Mouse (Mus musculus) liver, embryonic 14 days (tissue): ENCODE measurements around the gene Sugp1. TPM values are rescaled to one million over a fixed set of nuclear protein-coding genes. Genes with fewer than 3 reads are reported as not detected.

ENCODE experiments used
- polyA plus RNA-seq: library from polyadenylated mRNA; depleted of rRNA; stranded (reverse); fragments of >200 nt; gene quantifications from 2 replicates; pipeline ENCODE4 v1.2.3, GENCODE M21; 2012; rRNA removed

Gene Sugp1
- polyA plus RNA-seq: 6.5 and 7.2 TPM in 2 replicates

DNA sequence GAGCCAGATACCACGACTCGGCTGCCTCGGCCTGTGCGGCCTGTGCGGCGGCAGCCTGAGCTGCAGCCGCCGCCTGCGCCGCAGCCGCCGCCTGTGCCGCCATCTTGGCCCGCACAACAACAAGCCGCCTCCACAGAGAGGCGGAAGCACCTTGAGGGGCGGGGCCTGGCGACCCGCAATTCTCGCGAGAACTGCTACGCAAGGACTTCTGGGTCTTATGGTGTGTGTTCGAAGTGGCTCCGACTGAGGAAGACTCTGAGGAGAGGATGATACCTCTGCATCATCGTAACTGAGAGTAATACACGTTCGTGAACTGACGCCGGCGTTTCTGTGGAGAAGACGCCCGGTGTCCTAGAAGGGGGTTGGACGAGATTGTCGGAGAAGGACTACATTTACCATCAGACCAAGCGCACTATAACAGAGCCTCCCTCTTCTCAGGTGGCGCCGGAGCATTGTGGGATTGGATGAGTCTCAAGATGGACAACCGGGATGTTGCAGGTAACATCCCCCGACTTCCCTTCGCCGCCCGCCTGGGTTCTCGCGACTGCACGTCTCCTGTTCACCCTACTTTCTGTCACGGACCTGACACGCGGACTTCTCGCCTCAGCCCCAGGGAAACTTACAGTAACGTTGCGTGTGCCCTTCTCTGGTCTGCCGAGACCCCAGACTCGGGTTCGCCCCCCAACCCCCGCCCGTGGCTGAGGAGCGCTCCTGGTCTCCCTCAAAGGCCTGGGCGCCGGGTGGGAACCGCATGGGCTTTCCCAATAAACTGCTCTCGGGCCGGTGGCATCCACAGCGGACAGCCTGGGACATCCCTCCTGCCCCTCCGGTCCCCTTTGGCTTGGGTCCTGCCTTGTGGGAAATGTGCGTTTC is at the start of gene Sugp1, which contains the start of gene Mau2:
Gene Sugp1, plus strand, starts transcription at position 231 of the 873 bp plus-strand sequence.
Gene Mau2, minus strand, starts transcription at position 152 of the 873 bp plus-strand sequence.

DNA sequence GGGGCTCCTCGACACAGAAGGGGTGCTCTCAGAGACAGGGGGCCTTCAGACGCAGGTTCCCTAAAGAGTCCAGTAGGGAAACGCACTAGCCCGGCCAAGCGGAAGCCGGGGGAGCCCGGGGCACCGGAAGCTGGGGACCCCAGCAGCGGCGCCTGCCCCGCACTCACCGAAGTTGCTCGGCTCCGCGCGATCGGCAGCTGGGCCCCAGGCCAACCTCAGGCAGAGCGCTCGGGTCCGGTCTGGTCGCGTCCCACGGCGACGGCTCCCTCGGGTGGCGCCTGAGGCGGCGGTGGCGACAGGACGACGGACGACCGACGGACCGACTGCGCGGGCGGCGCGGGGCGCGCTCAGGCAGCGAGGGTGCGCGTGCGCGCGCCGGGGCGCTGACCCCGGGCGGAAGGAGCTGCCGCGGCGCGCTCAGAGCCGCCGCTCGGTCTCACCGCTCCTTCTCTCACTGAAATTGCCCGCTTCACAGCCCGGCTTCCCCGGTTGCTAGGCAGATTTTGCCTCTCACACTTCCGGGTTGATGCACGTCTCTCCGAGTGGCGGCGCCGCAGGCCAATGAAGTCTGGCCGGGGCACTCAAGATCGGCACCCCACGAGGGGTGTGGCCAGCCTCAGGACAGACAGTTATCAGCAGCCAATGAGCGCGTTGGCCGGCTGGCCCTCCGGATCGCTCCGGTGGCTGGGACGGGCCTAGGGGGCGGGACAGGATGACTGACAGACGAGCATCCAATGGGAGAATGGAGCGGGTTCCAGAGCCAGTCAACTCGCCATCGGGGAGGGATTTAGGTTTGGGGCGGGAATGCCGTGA is 46.6 kb upstream of the Sugp1 start, which contains the start of gene Gatad2a:
Gene Gatad2a, minus strand, starts transcription at position 609 of the 813 bp plus-strand sequence.

DNA sequence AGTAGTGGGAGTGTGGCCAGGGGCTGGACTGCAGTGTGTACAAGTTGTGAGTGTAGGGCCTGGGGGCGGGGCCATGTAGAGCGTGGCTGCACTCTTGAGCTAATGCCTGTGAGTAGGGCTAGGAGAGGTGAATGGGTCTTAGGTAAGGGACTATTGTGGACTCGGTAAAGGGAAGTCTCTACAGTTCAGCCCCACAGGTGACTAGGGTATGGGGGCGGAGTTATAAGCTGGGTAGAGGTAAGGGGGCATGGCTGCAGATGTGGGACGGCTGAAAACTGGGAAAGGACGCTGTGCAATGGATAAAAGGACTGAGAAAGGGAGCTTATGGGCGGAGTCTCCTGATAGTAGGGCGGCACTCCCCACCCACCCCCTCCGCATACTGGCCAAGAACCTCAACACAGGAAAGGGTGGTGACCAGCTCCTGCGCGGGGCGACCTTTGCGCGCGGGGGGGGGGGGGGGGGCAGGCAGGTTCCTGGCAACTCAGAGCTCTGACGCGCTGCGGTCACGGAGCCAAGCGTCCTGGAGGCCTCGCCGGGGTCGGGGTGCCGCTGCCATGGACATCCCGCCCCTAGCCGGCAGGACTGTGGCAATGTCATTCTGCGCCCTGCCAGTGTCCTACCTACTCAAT is 29.9 kb downstream of the Sugp1 start, which contains the start of gene Tm6sf2:
Gene Tm6sf2, plus strand, starts transcription at position 484 of the 629 bp plus-strand sequence.

DNA sequence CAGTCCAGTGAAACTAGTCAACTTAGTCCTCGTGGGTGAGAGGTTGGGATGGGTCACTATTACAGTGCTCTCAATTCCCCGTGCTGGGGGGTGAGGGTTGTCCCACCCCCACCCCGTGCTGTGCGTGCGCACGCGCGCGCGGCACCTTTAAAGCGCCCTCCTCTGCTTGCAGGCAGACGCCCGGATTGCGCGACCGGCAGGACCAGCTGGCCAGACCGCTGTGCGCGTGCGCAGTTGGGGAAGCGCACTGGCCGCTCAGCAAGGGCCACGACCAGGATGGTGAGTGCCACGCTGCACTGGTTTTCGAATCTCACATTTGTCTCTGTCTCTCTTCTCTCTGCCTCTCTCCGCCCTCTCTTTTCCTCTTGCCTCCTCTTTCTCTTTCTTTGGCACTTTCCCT is 40.7 kb downstream of the Sugp1 start, which contains the start of gene Hapln4:
Gene Hapln4, plus strand, starts transcription at position 173 of the 400 bp plus-strand sequence.

DNA sequence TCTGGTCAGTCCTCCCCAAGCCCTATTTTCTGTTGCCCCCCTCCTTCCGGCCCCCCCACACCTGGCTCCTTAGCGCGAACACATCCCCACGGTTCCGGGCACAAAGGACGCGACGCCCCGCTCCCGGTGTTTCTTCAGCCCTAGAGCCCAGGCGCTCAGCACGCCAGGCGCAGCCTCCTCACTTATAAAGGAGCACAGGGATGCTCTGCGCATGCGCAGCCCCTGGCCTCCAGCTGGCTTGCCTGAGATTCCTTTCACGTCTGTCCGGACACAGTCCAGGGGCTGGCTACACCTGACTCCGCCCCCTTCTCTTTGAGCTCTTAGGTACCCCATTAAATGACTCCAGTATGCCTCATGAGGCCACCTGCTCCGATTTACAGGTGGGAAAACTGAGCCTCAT is 78.1 kb downstream of the Sugp1 start, which contains the start of gene Ncan:
Gene Ncan, minus strand, starts transcription at position 207 of the 400 bp plus-strand sequence.

Other genes with a start within 250 kb of the Sugp1 start
- gene Gmip, start 234.1 kb upstream of the Sugp1 start, polyA plus RNA-seq: 5.0 and 6.7 TPM in 2 replicates
- 0.29 and 0.47 TPM in 2 replicates for gene Lpar2, start 220.4 kb upstream of the Sugp1 start, polyA plus RNA-seq
- 2.3 and 2.6 TPM in 2 replicates for gene Pbx4, start 210.3 kb upstream of the Sugp1 start, polyA plus RNA-seq
- gene Cilp2, start 155.1 kb upstream of the Sugp1 start, polyA plus RNA-seq: 0.02 and 0.03 TPM in 2 replicates
- 0.25 and 0.47 TPM in 2 replicates for gene Tssk6, start 140.6 kb upstream of the Sugp1 start, polyA plus RNA-seq
- gene Ndufa13, start 140.3 kb upstream of the Sugp1 start, polyA plus RNA-seq: 46.0 and 50.1 TPM in 2 replicates
- 0.27 and 0.41 TPM in 2 replicates for gene Yjefn3, start 140.1 kb upstream of the Sugp1 start, polyA plus RNA-seq
- gene Gatad2a, start 46.4 kb upstream of the Sugp1 start, polyA plus RNA-seq: 17.5 and 20.3 TPM in 2 replicates
- gene Mau2, start 79 bp upstream of the Sugp1 start, polyA plus RNA-seq: 17.2 and 19.6 TPM in 2 replicates
- gene Tm6sf2, start 30.1 kb downstream of the Sugp1 start, polyA plus RNA-seq: 1.1 and 1.2 TPM in 2 replicates
- 0.05 TPM in 2 replicates for gene Hapln4, start 40.6 kb downstream of the Sugp1 start, polyA plus RNA-seq
- gene Ncan, start 78.1 kb downstream of the Sugp1 start, polyA plus RNA-seq: 0.02 TPM in 1 of 2 replicates, not detected in the other
- gene Nr2c2ap, start 88.5 kb downstream of the Sugp1 start, polyA plus RNA-seq: 11.3 and 12.4 TPM in 2 replicates
- gene Rfxank, start 96.3 kb downstream of the Sugp1 start, polyA plus RNA-seq: 4.6 and 5.4 TPM in 2 replicates
- 23.9 and 27.1 TPM in 2 replicates for gene Borcs8, start 96.7 kb downstream of the Sugp1 start, polyA plus RNA-seq
- gene Mef2b, start 96.9 kb downstream of the Sugp1 start, polyA plus RNA-seq: 0.01 and 0.07 TPM in 2 replicates
- 29.4 and 31.9 TPM in 2 replicates for gene Tmem161a, start 129.5 kb downstream of the Sugp1 start, polyA plus RNA-seq
- gene Slc25a42, start 169.5 kb downstream of the Sugp1 start, polyA plus RNA-seq: 12.0 and 13.6 TPM in 2 replicates
- gene Sugp2, start 191.4 kb downstream of the Sugp1 start, polyA plus RNA-seq: 16.4 and 16.8 TPM in 2 replicates
- gene Armc6, start 191.7 kb downstream of the Sugp1 start, polyA plus RNA-seq: 11.0 and 13.4 TPM in 2 replicates
- 5.7 and 6.2 TPM in 2 replicates for gene Homer3, start 240.0 kb downstream of the Sugp1 start, polyA plus RNA-seq